Mouse (Mus musculus) cerebellum, postnatal 25 days (tissue): ENCODE results near the gene Rnf31.

Experiments used
- DNase-seq, 2 experiments: peaks; one replicate each; pipeline ENCODE4 v3.0.0; 2021; ENCODE audit warnings: mixed read lengths in 2 of 2

Gene Rnf31

GRCm38 (mm10) chr14:55591331-55591891 lies at the start of gene Rnf31:
Gene Rnf31, plus strand, starts transcription at chr14:55591708.
- DNase-seq, result peak; percentile 90 to 94

- no peak for DNase-seq
Observed at GRCm38 (mm10) chr14:55542268-55542667, 49.2 kb upstream of the Rnf31 start.

DNA sequence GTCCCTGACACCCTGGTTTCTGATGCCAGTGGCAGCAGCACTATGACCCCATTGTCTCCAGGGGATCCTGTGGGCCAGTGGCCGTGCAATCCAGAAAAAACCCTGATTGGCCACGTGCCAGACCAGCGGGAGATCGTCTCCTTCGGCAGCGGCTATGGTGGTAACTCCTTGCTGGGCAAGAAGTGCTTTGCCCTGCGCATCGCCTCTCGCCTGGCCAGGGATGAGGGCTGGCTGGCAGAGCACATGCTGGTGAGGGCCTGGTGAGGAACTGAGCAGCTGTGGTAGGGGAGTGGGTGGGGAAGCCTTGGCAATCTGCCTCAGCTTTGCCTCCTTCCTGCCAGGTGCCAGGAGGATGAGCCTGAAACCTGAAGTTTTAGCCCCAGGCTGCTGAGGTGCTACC lies 47.2 kb upstream of the Rnf31 start:
- peak; percentile 60 to 67 for DNase-seq

DNA sequence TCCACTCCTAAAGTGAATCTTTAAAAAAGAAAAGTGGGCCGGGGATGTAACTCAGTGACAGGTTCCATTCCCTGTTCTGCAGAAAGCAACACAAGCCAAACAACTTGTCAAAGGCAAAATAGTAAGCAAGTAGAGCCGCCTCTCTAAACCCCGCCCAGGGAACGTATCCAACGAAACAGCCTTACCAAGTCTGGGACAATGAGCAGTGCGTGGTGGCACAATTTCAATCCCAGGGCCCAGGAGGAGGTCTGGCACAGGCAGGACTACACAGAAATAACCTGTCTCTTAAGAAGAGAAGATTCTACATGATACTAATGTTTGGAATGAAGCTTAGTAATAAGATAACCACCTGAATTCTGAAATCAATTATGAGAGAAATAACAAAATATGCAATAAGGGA lies 41.3 kb upstream of the Rnf31 start:
- peak; percentile 63 to 75 for DNase-seq

- no peak for DNase-seq
Observed at GRCm38 (mm10) chr14:55551347-55551746, 40.2 kb upstream of the Rnf31 start.

- no peak for DNase-seq
Observed at GRCm38 (mm10) chr14:55551794-55552193, 39.7 kb upstream of the Rnf31 start.

- no peak for DNase-seq
Observed at GRCm38 (mm10) chr14:55554635-55555034, 36.9 kb upstream of the Rnf31 start.

DNA sequence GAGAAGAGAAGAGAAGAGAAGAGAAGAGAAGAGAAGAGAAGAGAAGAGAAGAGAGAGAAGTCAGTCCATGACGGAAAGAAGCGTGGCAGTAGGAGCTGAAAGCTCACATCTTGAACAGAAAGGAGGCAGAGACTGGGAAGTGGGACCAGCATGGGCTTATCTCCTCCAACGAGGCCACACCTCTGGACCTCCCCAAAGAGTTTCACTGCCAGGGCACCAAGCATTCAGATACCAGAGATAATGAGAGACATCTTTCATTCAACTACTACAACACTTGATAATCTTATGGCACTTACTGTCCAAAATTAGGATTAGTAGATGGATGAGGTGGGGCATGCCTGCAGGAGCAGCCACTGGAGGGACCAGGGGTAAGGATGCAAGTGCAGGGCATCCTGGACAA lies 35.7 kb upstream of the Rnf31 start:
- no peak for DNase-seq

GRCm38 (mm10) chr14:55557003-55557402 lies 34.5 kb upstream of the Rnf31 start:
- DNase-seq, result peak; percentile 77 to 89

GRCm38 (mm10) chr14:55557587-55557986 lies 33.9 kb upstream of the Rnf31 start:
- DNase-seq, result no peak

DNA sequence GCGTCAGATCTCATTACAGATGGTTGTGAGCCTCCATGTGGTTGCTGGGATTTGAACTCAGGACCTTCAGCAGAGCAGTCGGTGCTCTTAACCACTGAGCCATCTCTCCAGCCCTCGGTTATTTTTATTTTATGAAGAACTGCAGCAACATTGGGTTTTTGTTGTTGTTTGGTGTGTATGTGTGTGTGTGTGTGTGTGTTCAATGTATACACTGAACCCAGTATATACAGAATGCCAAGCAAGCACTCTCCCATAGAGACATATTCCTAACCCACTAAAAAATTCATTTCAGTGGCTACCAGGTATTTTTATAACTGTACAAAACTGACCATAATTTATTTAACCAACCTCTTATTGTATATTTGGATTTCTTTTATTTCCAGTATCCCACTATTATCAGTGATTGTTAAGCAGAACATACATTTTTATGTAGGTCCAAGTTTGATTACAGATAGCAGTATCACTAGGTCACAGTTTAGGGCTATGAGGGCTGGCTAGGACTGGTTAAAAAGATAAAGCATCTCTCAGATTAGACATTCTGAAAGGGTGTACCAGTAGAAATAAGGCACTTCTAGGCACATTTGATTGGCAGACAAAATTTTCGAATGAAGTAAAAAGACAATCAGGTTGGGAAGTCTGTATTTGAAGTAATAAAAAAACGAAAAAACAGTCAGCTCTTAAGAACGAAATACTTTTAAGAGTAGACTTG lies 32.6 kb upstream of the Rnf31 start:
- DNase-seq, result no peak

DNA sequence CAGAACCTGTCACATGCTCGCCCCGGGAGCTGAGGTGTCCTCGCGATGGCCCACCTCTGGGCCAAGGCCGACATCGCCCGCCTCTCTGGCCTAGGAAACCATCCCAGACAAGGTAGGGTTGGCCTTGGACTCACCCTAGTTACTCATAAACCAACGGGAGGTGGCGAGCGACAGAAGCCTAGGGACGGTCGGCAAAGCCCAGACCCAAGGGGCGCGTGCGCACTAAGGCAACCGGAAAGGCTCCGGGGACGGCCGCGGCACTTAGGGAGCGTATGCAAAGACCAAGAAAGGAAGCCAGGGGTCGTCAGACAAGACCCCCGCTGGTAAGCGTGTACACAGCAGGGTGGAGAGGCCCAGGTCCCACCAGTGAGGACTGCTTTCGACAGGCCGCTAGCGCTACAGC lies 31.7 kb upstream of the Rnf31 start, which contains the start of gene Dcaf11:
Dcaf11 (plus strand) TSS at position 208 of the 403 bp plus-strand sequence.
- DNase-seq, result peak; percentile 93 to 94

DNA sequence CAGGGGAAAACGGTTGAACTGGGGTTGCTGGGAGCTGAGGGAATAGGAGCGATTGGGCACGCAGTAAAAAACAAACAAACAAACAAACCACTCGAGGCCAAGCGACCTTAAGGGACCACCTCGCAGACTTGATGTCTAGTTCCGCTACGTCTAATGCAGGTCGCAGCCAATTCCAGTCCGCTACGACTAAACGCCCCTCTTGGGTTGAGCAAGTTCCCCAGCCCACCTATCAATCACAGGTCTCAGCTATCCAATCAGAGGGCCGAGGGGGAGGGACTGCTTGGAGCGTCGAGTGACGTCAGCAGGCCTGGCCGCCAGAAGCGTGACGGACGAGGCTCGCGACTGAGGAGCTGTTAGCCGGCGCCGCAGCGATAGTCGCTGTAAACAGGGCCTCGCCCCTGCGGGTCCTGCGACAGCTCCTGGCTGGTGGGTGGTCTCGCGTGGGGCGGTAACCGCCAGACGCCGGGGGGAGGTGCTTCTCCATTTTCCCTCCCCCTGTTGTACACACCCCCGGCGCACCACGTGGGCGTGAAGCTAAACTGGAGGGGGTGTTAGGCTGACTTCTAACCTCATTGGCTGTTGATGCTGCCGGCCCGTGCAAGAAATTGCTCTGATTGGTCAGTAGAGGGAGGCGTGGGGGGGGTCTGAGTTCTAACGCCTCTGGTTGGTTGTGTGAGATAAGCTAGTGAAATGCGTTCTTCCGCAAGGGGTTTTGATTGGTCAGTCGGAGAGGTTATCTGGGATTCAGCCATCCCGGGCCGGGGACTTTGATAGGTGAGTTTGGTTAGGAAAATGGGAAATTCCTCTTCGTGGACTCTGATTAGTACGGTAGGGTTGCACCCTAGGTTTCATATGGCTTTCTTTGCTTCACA lies 31.1 kb upstream of the Rnf31 start, which contains the start of gene A730061H03Rik:
A730061H03Rik (minus strand) TSS at position 205 of the 872 bp plus-strand sequence.
- peak; percentile 98 to 99 for DNase-seq

DNA sequence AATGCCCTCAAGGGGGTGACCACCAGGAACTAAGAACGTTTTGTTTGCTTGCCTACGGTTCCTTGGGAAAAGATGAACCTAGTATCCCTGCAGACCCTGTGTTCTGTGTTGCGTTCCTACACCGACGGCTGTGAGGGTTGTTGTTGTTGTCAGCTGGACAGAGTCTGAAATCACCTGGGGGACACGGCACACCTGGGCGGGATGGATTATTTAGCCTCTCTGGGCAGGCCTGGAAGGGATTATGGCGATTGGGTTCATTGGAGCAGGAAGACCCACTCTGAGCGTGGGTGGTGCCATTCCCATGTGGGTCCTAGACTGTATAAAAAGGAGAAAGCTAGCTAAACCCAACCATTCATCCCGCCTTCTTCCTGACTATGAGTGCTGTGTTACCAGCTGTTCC lies 29.6 kb upstream of the Rnf31 start:
- no peak for DNase-seq

DNA sequence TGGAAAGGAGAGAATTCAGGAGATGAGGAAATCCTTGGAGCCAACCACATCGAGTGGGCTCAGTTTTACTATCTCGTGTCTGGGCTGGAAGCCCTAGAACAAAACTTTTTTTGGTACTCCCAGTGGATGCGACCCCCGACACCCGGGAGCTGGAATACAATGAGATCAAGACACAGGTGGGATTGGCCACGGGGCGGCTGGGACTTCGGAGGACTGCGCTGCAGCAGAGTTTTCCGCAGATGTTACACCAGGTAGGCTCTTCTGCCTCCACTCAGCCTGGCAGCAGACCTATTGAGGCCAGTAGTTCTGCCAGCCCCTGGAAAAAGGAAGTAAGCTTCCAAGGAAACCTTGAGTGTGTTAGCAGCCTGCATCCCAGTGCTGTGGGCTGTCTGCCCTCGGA lies 28.3 kb upstream of the Rnf31 start:
- DNase-seq, result no peak

DNA sequence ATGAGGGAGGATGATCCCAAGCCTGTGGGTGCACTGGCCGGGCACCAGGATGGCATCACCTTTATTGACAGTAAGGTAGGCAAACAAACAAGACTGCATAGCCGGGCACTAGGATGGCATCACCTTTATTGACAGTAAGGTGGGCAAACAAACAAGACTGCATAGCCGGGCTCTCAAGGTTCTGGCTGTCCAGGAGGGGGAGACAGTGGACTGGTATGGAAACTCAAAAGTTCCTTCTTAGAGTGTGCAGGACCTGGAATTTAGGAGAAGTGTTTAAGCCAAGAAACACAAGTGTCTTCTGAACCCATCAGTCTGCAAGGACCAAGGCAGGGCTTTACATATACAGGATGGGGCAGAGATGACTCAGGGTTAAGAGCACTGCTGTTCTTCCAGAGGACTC lies 25.8 kb upstream of the Rnf31 start:
- no peak for DNase-seq

GRCm38 (mm10) chr14:55567496-55567895 lies 24.0 kb upstream of the Rnf31 start:
- DNase-seq, result no peak

GRCm38 (mm10) chr14:55570588-55570987 lies 20.9 kb upstream of the Rnf31 start:
- no peak for DNase-seq

- DNase-seq, result no peak
Observed at GRCm38 (mm10) chr14:55571760-55572159, 19.7 kb upstream of the Rnf31 start.

- DNase-seq, result no peak
Observed at GRCm38 (mm10) chr14:55575302-55575701, 16.2 kb upstream of the Rnf31 start, which contains the start of gene Fitm1. Gene Fitm1, plus strand, starts transcription at chr14:55575617.

- no peak for DNase-seq
Observed at GRCm38 (mm10) chr14:55575711-55576110, 15.8 kb upstream of the Rnf31 start.

GRCm38 (mm10) chr14:55576376-55576775 lies 15.1 kb upstream of the Rnf31 start:
- DNase-seq, result peak in 1 of 2 experiments; percentile 44
